Mouse (Mus musculus): Measurements from ENCODE around the gene Mrap. TPM values are rescaled to one million over a fixed set of nuclear protein-coding genes. Genes with fewer than 3 reads are reported as not detected.

Mrap gene
- total RNA-seq (2021): 497 and 542 TPM in 2 replicates
- long read RNA-seq, experiment 1, transcript Mrap-201 (3 exons, 1,001 nt): major isoform, 572 of 653 reads
- long read RNA-seq, experiment 1, transcript Mrap-204 (3 exons, 661 nt): minor isoform, 12 of 653 reads
- long read RNA-seq, experiment 1, transcript Mrap-202 (4 exons, 1,203 nt): minor isoform, 17 of 653 reads
- long read RNA-seq, experiment 1, partial matches to known transcripts: 28 of 653 reads
- long read RNA-seq, experiment 1, other reads (novel, unspliced or antisense): 24 of 653 reads
- long read RNA-seq, experiment 2, transcript Mrap-201 (3 exons, 1,001 nt): major isoform, 513 of 596 reads
- long read RNA-seq, experiment 2, transcript Mrap-204 (3 exons, 661 nt): minor isoform, 14 of 596 reads
- long read RNA-seq, experiment 2, transcript Mrap-202 (4 exons, 1,203 nt): minor isoform, 9 of 596 reads
- long read RNA-seq, experiment 2, partial matches to known transcripts: 54 of 596 reads
- long read RNA-seq, experiment 2, other reads (novel, unspliced or antisense): 6 of 596 reads

GRCm38 (mm10) chr16:90738092-90738956 lies at the start of gene Mrap:
Mrap (plus strand) TSS chr16:90738207.
- DNase-seq: peak; percentile 95

- DNase-seq: peak; percentile 62
Measured at GRCm38 (mm10) chr16:90692704-90693385, 45.2 kb upstream of the Mrap start.

GRCm38 (mm10) chr16:90693625-90694024 lies 44.4 kb upstream of the Mrap start:
- DNase-seq: no peak

GRCm38 (mm10) chr16:90694719-90695118 lies 43.3 kb upstream of the Mrap start:
- DNase-seq: peak; percentile 76

GRCm38 (mm10) chr16:90695121-90695520 lies 42.9 kb upstream of the Mrap start:
- no peak for DNase-seq

- DNase-seq: no peak
Measured at GRCm38 (mm10) chr16:90696306-90696705, 41.7 kb upstream of the Mrap start.

- DNase-seq: no peak
Measured at GRCm38 (mm10) chr16:90699390-90699789, 38.6 kb upstream of the Mrap start.

DNA sequence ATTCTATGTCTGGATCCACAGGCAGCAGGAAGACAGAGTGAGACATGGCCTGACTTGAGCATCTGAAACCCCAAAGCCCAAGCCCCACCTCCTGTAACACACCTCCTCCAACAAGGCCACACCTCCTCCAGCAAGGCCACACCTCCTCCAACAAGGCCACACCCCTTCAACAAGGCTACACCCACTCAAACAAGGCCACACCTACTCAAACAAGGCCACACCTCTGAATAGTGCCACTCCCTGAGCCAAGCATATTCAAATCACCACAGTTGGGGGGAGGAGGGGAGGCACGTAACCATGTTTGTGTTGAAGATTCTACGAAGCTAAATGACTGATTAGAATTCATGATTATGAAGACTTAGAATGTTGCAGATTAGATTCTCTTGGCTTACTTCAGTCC lies 36.5 kb upstream of the Mrap start:
- no peak for DNase-seq

DNA sequence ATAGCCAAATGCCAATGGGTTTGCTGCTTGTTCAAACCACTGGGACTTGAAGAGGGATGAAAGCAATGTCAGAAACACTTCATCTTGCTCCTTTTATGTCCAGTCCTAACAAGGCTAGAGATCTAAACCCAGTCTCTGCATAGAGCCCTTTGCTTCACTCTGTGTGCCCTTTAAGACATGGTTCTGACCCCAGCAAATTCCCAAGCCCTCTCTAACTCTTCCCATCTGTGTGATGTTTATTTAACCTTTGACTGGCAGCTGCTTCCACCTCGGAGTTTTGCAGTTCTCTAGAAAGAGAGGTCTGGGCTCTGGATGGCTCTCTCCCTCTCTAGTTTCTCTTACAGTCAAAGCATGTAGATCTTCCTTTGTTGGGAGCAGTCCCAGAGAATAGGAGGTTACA lies 34.4 kb upstream of the Mrap start:
- DNase-seq: no peak

GRCm38 (mm10) chr16:90704161-90704825 lies 33.7 kb upstream of the Mrap start:
- peak; percentile 52 for DNase-seq

GRCm38 (mm10) chr16:90706279-90706678 lies 31.7 kb upstream of the Mrap start:
- no peak for DNase-seq

DNA sequence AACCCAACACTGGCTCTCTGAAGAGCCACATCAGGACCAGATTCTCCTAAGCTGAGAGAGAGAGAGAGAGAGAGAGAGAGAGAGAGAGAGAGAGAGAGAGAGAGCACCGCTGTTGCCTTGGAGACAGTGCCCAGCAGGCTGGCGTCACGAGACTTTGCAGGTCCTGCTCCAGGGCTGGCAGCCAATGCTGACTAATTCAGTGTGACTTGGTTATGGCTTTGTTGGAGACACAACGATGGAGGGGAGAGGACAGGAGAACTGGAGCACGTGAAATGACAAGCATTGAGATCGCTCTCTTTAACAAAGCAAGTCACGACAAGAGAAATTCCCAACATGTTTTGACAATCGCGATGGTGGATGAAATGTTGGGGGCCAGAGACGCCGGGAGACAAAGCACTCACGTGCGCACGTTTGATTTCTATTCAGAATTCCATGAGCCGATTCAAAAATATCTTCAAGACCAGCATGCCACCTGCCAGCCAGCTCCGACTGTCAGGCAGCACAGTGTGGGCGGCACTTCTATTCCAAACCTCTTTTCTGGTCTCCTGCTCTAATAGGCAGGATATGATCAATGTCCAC lies 28.2 kb upstream of the Mrap start:
- peak; percentile 86 for DNase-seq

GRCm38 (mm10) chr16:90710313-90710712 lies 27.7 kb upstream of the Mrap start:
- DNase-seq: no peak

- no peak for DNase-seq
Measured at GRCm38 (mm10) chr16:90724051-90724450, 14.0 kb upstream of the Mrap start.

- no peak for DNase-seq
Measured at GRCm38 (mm10) chr16:90726600-90727227, 11.3 kb upstream of the Mrap start.

- DNase-seq: peak; percentile 98
Measured at GRCm38 (mm10) chr16:90727233-90728115, 10.5 kb upstream of the Mrap start, which contains the start of gene Mis18a. Mis18a (minus strand) TSS chr16:90727404.

DNA sequence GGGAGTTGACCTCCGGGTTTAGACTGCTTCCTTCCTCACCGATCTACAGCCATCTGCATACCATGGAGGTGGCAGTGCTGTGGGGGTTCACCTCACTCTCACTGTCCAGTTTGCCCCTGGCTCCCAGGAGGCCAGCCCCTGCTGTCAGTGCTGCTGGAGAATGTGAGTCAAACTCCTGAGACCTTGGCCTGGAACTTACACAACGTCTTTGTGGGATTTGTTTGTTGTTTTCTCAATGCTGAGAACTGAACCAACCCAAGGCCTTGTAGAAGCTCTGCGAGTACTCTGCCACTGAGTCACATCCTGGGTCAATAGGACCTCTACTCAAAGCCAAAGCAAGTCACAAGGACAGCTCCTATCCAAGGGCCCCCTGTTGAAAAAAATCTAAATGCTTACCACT lies 2.4 kb upstream of the Mrap start:
- peak; percentile 83 for DNase-seq

DNA sequence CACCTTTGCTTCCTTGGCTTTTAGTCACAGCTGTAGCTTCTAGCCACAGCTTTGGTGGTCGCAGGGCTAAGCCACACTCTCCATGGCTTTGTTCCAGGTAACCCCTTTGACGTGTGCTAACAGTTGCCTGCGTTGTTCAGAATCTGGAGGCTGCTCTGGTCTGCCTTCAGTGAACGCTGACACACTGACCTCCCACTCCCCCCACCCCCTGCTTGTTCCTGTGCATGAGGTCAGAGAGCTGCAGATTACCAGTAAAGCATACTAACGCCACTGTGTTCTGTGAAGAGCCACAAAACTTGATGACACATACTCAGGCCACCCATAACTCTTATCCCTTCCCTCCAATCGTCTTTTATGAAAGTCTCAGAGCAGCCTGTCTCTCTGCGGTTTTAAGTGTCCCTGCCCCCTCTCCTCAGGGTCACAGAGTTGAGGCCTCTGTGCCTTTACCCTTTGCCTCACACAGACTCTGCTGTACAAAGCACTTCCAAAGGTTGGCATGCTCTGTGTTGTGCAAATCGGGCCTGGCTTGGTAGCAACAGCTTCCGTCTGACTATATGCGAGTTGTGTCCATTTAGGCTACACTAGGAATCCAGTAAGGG lies 1.2 kb upstream of the Mrap start:
- DNase-seq: peak; percentile 89

DNA sequence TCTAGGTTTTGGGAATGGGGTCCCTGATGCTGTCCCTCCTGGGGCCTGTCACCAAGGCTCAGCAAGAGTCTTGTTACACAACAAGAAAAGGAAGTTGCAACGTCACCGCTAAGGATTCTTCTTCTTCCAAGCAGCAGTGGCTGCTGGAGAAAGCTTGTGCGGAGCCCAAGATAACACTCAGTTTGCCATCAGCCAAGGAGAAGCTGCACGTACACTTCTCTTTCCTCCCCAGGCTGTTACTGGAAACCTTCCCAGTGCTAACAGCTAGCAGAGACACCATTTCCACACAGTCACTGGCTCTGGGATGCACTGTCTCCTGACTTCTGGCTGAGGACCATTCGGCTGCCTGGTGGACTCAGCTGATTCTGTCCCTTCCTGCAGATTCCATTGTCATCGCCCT lies 9.1 kb downstream of the Mrap start:
- DNase-seq: no peak
